Mouse (Mus musculus) mouse embryonic stem cell (cell line): ENCODE data around the gene Prdm2.

Source experiments
- in situ Hi-C, 2 experiments: fragments of 300-500 bp; cut with MboI; formaldehyde crosslinking; loops; 1 replicate in 1 of 2; 3 replicates in 1 of 2; pipeline ENCODE4 v1.14.3; 2019 to 2020; ENCODE audit warnings: low sequenced_read_pairs in 2 of 2, low pct_unique_long_range_greater_than_20kb in 1 of 2, mixed read lengths in 1 of 2; ENCODE audit not compliant: unreplicated experiment in 1 of 2

Gene Prdm2

DNA sequence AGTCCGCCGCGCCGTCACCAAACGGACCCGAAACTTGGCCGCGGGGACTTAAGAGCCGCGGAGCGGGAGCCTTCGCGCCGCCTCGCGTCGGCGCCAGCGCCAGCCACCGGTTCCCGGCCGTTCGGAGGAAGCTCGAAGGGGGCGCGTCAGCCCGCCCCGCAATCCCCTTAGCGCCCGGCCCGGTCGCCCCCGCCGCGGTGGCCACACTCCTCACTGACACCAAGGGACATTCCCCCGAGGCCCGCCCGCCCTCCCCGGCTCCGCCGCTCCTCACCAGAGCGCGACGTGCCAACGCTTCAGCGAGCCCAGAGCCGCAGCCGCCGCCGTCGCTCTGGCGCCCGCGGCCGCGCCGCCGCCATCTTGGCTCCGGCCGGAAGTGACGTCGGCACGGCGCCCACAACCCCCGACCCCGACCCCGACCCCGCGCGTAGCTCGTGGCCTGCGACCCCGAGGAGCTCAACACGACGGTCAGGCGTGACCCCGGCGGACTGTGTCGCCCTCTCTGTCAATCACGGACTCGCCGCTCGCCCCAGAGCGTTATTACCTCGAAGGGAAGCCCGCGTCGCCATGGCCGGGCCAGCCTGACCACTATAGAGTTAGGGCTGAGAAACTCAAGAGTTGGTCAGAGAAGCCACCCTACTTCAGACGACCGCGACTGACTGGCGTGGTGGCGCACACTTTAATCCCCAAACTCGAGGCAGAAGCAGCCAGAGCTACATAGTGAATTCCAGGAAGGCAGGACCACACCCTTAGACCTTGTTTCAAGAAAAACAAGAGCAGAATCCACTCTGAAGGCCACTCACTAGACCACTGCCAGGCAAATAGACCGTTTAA is at the start of gene Prdm2:
Gene Prdm2, minus strand, starts transcription at position 655 of the 834 bp plus-strand sequence.
- in situ Hi-C loops, result no loop called here

GRCm38 (mm10) chr4:143259718-143260349 is 47.0 kb upstream of the Prdm2 start:
- in situ Hi-C loops, result loop anchor here in 1 of 2 experiments (10.0 kb wide), 1 partner anchor 55 kb away; no protein-coding TSS in a partner anchor

- in situ Hi-C loops, result loop anchor here in 1 of 2 experiments (10.0 kb wide), 1 partner anchor 56 kb away; no protein-coding TSS in a partner anchor
These were observed 45.7 kb upstream of the Prdm2 start for GRCm38 (mm10) chr4:143258517-143258916.

- in situ Hi-C loops, result loop anchor here in 1 of 2 experiments (10.0 kb wide), 1 partner anchor 57 kb away; no protein-coding TSS in a partner anchor
These were observed 45.2 kb upstream of the Prdm2 start for GRCm38 (mm10) chr4:143257971-143258370.

- in situ Hi-C loops, result loop anchor here in 1 of 2 experiments (10.0 kb wide), 1 partner anchor 59 kb away; no protein-coding TSS in a partner anchor
These were observed 42.7 kb upstream of the Prdm2 start for GRCm38 (mm10) chr4:143255541-143255940.

GRCm38 (mm10) chr4:143253356-143253755 is 40.6 kb upstream of the Prdm2 start:
- in situ Hi-C loops, result loop anchor here in 1 of 2 experiments (10.0 kb wide), 1 partner anchor 61 kb away; no protein-coding TSS in a partner anchor

GRCm38 (mm10) chr4:143248050-143248449 is 35.3 kb upstream of the Prdm2 start:
- in situ Hi-C loops, result no loop called here

GRCm38 (mm10) chr4:143241294-143241693 is 28.5 kb upstream of the Prdm2 start:
- in situ Hi-C loops, result no loop called here

DNA sequence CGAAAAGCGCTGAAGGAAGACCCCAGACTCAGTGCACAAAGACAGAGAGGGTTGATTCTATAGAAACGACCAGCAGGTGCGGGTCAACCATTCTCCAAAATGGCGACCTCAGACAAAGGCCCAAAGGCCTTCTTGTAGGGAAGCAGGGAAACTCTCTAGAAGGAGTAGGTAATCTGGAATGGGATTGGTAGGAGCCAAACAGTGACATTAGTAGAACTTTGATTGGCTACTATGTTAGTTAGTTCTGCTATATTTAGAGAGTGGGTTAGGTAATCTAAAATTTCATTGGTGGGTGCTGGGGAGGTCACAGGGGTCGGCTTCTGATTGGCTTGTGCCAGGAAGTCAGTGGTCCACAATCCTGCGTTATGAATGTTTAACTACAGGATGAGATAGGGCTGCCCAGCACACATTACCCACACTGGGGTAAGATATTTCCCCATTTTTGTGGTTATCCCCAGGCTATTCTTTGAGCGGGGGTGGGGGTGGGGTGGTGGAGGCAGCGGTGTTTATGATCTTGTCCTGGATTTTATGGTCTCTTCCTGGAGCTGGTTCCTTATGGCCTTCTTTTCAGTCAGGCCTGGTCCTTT is 26.9 kb upstream of the Prdm2 start:
- in situ Hi-C loops, result loop anchor here in 1 of 2 experiments (5.0 kb wide), 1 partner anchor 207 kb away; no protein-coding TSS in a partner anchor

DNA sequence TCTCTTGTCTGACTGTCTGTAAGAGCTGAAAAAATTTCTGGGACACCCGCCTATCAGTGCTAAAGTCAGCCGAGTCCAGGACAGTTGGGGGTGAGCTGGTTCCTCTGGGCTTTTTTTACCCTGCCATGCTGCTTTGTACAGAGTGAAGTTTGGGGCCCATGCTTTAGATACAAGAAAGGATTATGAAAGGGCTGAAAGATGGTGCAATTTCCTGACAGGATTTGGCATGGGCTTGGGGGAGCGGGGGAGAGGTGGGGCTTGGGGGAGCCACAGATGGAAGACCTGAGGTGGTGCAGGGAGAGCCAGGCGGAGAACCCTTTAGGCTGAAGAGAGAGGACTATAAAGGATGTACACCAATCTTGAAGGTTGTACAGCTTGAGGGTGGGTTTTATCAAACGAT is 26.3 kb upstream of the Prdm2 start:
- in situ Hi-C loops, result loop anchor here in 1 of 2 experiments (5.0 kb wide), 1 partner anchor 207 kb away; no protein-coding TSS in a partner anchor

DNA sequence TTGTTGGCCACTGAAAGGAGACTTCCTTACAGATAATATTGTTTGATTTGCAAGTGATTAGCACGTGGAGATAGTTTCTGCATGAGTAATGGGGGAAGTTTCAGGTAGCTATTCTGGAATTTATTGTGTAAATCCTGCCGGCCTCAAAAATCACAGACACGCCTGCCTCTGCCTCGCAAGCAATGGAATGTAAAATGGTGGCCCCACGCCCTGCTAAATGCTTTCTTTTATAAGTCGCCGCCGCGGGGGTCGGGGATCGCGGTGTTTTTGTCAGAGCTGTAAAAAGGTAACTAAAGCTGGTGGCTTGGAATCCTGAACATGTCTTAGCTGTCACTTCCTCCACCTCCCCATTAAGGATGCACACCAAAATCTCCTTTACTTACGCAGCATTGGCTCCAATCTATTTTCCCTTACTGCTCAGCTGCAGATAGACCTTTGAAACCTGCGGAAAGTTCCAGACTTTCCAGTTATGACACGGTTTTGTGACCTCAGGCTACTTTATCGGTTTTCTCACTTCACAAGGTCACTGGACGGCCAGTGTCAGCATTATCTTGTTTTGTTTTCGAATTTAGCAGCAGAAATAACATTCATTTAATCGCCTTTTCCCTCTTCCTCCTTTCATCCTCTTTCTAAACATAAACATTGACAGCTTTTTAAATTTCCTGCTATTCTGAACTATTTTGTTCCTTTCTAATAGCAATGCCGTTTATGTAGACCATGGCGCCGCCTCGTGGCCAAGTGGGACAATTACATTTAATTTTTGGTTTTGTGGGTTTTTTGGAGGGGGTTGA is 25.6 kb upstream of the Prdm2 start:
- in situ Hi-C loops, result loop anchor here in 1 of 2 experiments (5.0 kb wide), 1 partner anchor 206 kb away; no protein-coding TSS in a partner anchor

GRCm38 (mm10) chr4:143231790-143232422 is 19.1 kb upstream of the Prdm2 start:
- in situ Hi-C loops, result no loop called here

- in situ Hi-C loops, result no loop called here
These were observed 18.3 kb upstream of the Prdm2 start for GRCm38 (mm10) chr4:143231110-143231509.

DNA sequence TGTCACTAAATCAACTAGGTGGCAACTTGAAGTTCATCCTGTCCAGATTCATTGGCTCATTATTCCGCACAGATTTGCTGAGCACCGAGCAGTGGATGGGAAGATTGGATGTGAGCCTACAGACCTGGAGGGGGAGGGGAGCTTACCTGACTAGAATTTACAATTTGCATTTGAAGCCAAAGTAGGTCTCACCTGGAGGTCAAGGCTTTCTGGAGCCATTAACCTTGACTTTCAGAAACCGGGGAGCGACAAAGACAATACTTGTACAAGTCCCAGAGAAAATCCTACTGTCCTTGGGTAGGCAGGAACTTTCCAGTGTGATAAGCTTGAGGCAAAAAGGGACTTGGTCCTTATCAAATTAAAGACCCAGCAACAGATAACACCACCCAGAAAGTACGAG is 15.2 kb upstream of the Prdm2 start:
- in situ Hi-C loops, result no loop called here

DNA sequence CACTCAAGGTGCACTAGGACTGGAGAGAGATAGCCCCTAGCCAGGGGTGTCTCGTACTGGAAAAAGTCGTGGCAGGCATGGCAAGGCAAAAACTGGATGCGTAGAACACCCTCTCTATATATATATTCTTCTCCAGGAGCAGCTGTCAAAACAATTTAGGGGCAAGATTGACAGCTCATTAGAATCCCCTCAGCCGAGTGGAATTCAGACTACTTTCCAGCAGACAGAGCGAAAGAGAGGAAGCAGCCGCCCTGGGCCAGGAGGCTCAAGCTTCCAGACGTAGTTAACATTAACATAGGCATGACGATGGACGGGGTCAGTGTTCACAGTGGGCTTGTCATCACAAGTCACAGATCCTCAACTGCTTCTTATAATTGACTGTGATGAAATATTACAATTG is 13.1 kb upstream of the Prdm2 start:
- in situ Hi-C loops, result no loop called here

DNA sequence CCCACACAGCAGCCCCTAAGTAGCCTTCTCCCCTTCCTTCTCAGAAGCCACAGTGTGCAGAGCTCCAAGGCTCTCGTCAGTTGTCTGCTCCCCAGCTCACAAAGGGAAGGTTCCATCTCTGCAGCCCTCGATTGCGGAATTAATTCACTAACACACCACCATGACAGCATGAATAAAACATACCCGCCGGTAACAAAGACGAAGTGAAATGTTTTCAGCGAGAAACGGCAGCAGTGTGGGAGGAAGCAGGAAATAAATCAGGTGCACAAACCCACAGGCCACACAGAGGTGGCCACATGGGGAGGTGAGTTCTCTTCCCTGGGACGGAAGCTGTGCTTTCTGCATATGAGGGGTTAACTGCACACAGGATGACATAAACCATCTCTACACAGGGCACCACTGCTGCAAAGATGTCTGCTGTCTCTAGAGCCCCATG is 6.5 kb upstream of the Prdm2 start:
- in situ Hi-C loops, result no loop called here

GRCm38 (mm10) chr4:143218858-143219257 is 6.1 kb upstream of the Prdm2 start:
- in situ Hi-C loops, result no loop called here

- in situ Hi-C loops, result no loop called here
These were observed 4.4 kb upstream of the Prdm2 start for GRCm38 (mm10) chr4:143217189-143217588.
